Mouse (Mus musculus) olfactory bulb, adult 2 months (tissue): Measurements from ENCODE around the gene Il1r1.

Experiments
- CTCF ChIP-seq: fragments of 200-500 bp; IDR thresholded peaks from 2 replicates; pipeline ENCODE4 v1.5.1; 2012; ENCODE audit warnings: low read depth, mild to moderate bottlenecking, low read length, moderate library complexity; ENCODE audit not compliant: insufficient read depth
- POLR2A ChIP-seq: fragments of 200-500 bp; IDR thresholded peaks from 2 replicates; pipeline ENCODE4 v1.6.1; 2012; ENCODE audit warnings: mild to moderate bottlenecking, low read depth, low read length, moderate library complexity; ENCODE audit not compliant: insufficient read depth

GRCm38 (mm10) chr1:40240353-40241092, 15.6 kb downstream of the Il1r1 start:
- TF ChIP-seq CTCF (no peak), POLR2A (no peak)
